26 mouse cellular contexts compared by ENCODE assay signal in genomic region chr19:27817661-27818060, GRCm38 (mm10).
DNase-seq lines count a peak whose midpoint lies in the region; TF ChIP-seq lines count a peak whose summit lies in the region.
"Had no signal": no experiment of that assay in that cellular context is flagged by ENCODE, and none has a peak within 500 bp of the region (broad histone marks: within the 10 kb centered on the region; RNA-seq: fewer than 3 reads in every experiment).

No protein-coding gene starts in this region.

- no peak overlapping the region for H3K27ac ChIP-seq in cerebellum, adult 2 months (ENCODE audit: insufficient read depth, low read length)
- H3K27ac ChIP-seq: embryonic facial prominence, embryonic 12.5 days; embryonic facial prominence, embryonic 15.5 days; forebrain, embryonic 12.5 days; forebrain, embryonic 15.5 days; heart, embryonic 15.5 days; hindbrain, embryonic 10.5 days; hindbrain, embryonic 13.5 days; intestine, embryonic 15.5 days had no signal

- H3K4me3 ChIP-seq in cerebellum, adult 2 months (replicated peaks; ENCODE audit: insufficient read depth, low read depth, low read length) = no peak overlapping the region
- H3K4me3 ChIP-seq: embryonic facial prominence, embryonic 12.5 days; embryonic facial prominence, embryonic 15.5 days; forebrain, embryonic 12.5 days; forebrain, embryonic 15.5 days; heart, embryonic 12.5 days; heart, embryonic 15.5 days; hindbrain, embryonic 10.5 days; hindbrain, embryonic 13.5 days; intestine, embryonic 15.5 days had no signal

- H3K27me3 ChIP-seq in cerebellum, adult 2 months (ENCODE audit: control insufficient read depth, insufficient read depth, low read length) = no peaks in the 10 kb centered on the region
- H3K27me3 ChIP-seq: CH12.LX; embryonic facial prominence, embryonic 12.5 days; embryonic facial prominence, embryonic 15.5 days; forebrain, embryonic 12.5 days; forebrain, embryonic 15.5 days; heart, embryonic 12.5 days; heart, embryonic 15.5 days; hindbrain, embryonic 13.5 days; intestine, embryonic 15.5 days; Patski had no signal

- no peak for TF ChIP-seq POLR2A in cerebellum, adult 2 months (IDR thresholded peaks at IDR 0.05; ENCODE audit: borderline replicate concordance, insufficient read depth, low read length)

- no peak for TF ChIP-seq CTCF in cerebellum, adult 2 months (IDR thresholded peaks at IDR 0.05; ENCODE audit: borderline replicate concordance, insufficient read depth, low read depth, low read length)

- H3K4me1 ChIP-seq in cerebellum, adult 2 months (ENCODE audit: control insufficient read depth, insufficient read depth, low read length) = no peaks in the 10 kb centered on the region
- H3K4me1 ChIP-seq: embryonic facial prominence, embryonic 12.5 days; embryonic facial prominence, embryonic 15.5 days; forebrain, embryonic 12.5 days; forebrain, embryonic 15.5 days; heart, embryonic 12.5 days; heart, embryonic 15.5 days; hindbrain, embryonic 10.5 days; hindbrain, embryonic 13.5 days; intestine, embryonic 15.5 days had no signal

- peak; percentile 8 to 9 for DNase-seq in cerebellum, postnatal 10 days
- no peak for DNase-seq in cerebellum, adult 2 months
- peak; percentile 35 for DNase-seq in adrenal gland, adult 8-10 months
- peak; percentile 11 for DNase-seq in adrenal gland, postnatal 25 days
- no peak for DNase-seq in urinary bladder, postnatal 25 days (ENCODE audit: low spot score)
- no peak for DNase-seq in thymus, postnatal 0 days (ENCODE audit: low spot score)
- DNase-seq: B cell, adult 2 months; cerebellum, adult 11-12 months; cerebellum, adult 9-10 months; cerebellum, postnatal 25 days; gastrocnemius, postnatal 25 days; heart, adult 18-20 months; heart, postnatal 10 days; heart, postnatal 36 days; kidney, adult 11 months had no signal

Comparison
In these comparisons a context has a peak if more than half of its experiments do, and no peak if none do; other contexts are left out.
1. DNase-seq: peak in cerebellum, postnatal 10 days (2 of 2), adrenal gland, adult 8-10 months (single experiment) and adrenal gland, postnatal 25 days (single experiment); none in cerebellum, adult 2 months (0 of 2), urinary bladder, postnatal 25 days (single experiment) and thymus, postnatal 0 days (single experiment).